Mouse (Mus musculus): ENCODE data around the gene Cmah. TPM values are rescaled to one million over a fixed set of nuclear protein-coding genes. Genes with fewer than 3 reads are reported as not detected.
"Not testable (repeated sequence)": the region's sequence is repeated elsewhere in the genome, so short reads cannot be mapped to it uniquely, and the experiment has no call there.

The Cmah gene
- polyA plus RNA-seq, 1 experiment from 2014 or later = 1.4 TPM

GRCm38 (mm10) chr13:24365191-24365590 is 38.0 kb downstream of the Cmah start:
- DNase-seq (ENCODE audit: low spot score) (no peak), ATAC-seq (replicated peaks; ENCODE audit: low FRiP score, low read depth) (no peak)
- no peak overlapping the region for H3K4me3 ChIP-seq (replicated peaks; ENCODE audit: low read depth, low read length)
- TF ChIP-seq CTCF (IDR thresholded peaks at IDR 0.05; ENCODE audit: low read depth) = no peak
- H3K9ac ChIP-seq (ENCODE audit: low read depth, low read length) = no peak overlapping the region
- H3K9me3 ChIP-seq (replicated peaks; ENCODE audit: low read length) = no peaks in the 10 kb centered on the region
- no peaks in the 10 kb centered on the region for H3K36me3 ChIP-seq (ENCODE audit: insufficient read depth, low read length)
- H3K4me2 ChIP-seq (ENCODE audit: low read length) = no peak overlapping the region
- no peaks in the 10 kb centered on the region for H3K4me1 ChIP-seq (replicated peaks; ENCODE audit: insufficient read depth, low read length)
- 91% methylated on average over 6 of the region's 6 CpGs for WGBS
- H3K27me3 ChIP-seq (ENCODE audit: insufficient read depth, low read length) = no peaks in the 10 kb centered on the region
- no peak overlapping the region for H3K27ac ChIP-seq

- Histone ChIP-seq H3K4me1 (replicated peaks; ENCODE audit: insufficient read depth, low read length) (no peaks in the 10 kb centered on the region), H3K36me3 (ENCODE audit: insufficient read depth, low read length) (no peaks in the 10 kb centered on the region), H3K4me2 (ENCODE audit: low read length) (no peak overlapping the region), H3K4me3 (replicated peaks; ENCODE audit: low read depth, low read length) (no peak overlapping the region), H3K9ac (ENCODE audit: low read depth, low read length) (no peak overlapping the region), H3K27ac (no peak overlapping the region), H3K9me3 (replicated peaks; ENCODE audit: low read length) (no peaks in the 10 kb centered on the region), H3K27me3 (ENCODE audit: insufficient read depth, low read length) (no peaks in the 10 kb centered on the region)
- TF ChIP-seq CTCF (IDR thresholded peaks at IDR 0.05; ENCODE audit: low read depth) = no peak
- no peak for ATAC-seq (replicated peaks; ENCODE audit: low FRiP score, low read depth)
- DNase-seq (ENCODE audit: low spot score) = no peak
- WGBS = 86% methylated on average over 7 of the region's 7 CpGs
These were observed 45.8 kb downstream of the Cmah start for GRCm38 (mm10) chr13:24372893-24373599.

GRCm38 (mm10) chr13:24374606-24375005 is 47.4 kb downstream of the Cmah start:
- DNase-seq (ENCODE audit: low spot score) = not testable (repeated sequence)

GRCm38 (mm10) chr13:24375320-24376203 is 48.4 kb downstream of the Cmah start:
- DNase-seq (ENCODE audit: low spot score) = peak; percentile 12
- Histone ChIP-seq H3K4me3 (replicated peaks; ENCODE audit: low read depth, low read length) (no peak overlapping the region), H3K27me3 (ENCODE audit: insufficient read depth, low read length) (no peaks in the 10 kb centered on the region), H3K36me3 (ENCODE audit: insufficient read depth, low read length) (no peaks in the 10 kb centered on the region), H3K9ac (ENCODE audit: low read depth, low read length) (no peak overlapping the region), H3K4me1 (replicated peaks; ENCODE audit: insufficient read depth, low read length) (no peaks in the 10 kb centered on the region), H3K4me2 (ENCODE audit: low read length) (no peak overlapping the region), H3K27ac (no peak overlapping the region), H3K9me3 (replicated peaks; ENCODE audit: low read length) (no peaks in the 10 kb centered on the region)
- no peak for ATAC-seq (replicated peaks; ENCODE audit: low FRiP score, low read depth)
- no peak for TF ChIP-seq CTCF (IDR thresholded peaks at IDR 0.05; ENCODE audit: low read depth)
- WGBS = 69% methylated on average over 7 of the region's 7 CpGs

More at GRCm38 (mm10) chr13:24374606-24375005, 47.4 kb downstream of the Cmah start:
- H3K27me3 ChIP-seq (ENCODE audit: insufficient read depth, low read length); H3K27ac ChIP-seq; H3K9me3 ChIP-seq (replicated peaks; ENCODE audit: low read length); H3K4me1 ChIP-seq (replicated peaks; ENCODE audit: insufficient read depth, low read length); H3K4me3 ChIP-seq (replicated peaks; ENCODE audit: low read depth, low read length); H3K9ac ChIP-seq (ENCODE audit: low read depth, low read length); ATAC-seq (replicated peaks; ENCODE audit: low FRiP score, low read depth); H3K36me3 ChIP-seq (ENCODE audit: insufficient read depth, low read length); H3K4me2 ChIP-seq (ENCODE audit: low read length): not testable (repeated sequence)
- 88% methylated on average over 6 of the region's 6 CpGs for WGBS

GRCm38 (mm10) chr13:24380713-24381112 is 53.5 kb downstream of the Cmah start:
- no peak for TF ChIP-seq CTCF (IDR thresholded peaks at IDR 0.05; ENCODE audit: low read depth)
- Histone ChIP-seq H3K4me1 (replicated peaks; ENCODE audit: insufficient read depth, low read length) (no peaks in the 10 kb centered on the region), H3K9me3 (replicated peaks; ENCODE audit: low read length) (no peaks in the 10 kb centered on the region), H3K9ac (ENCODE audit: low read depth, low read length) (no peak overlapping the region), H3K36me3 (ENCODE audit: insufficient read depth, low read length) (no peaks in the 10 kb centered on the region), H3K27ac (no peak overlapping the region), H3K4me2 (ENCODE audit: low read length) (no peak overlapping the region), H3K4me3 (replicated peaks; ENCODE audit: low read depth, low read length) (no peak overlapping the region), H3K27me3 (ENCODE audit: insufficient read depth, low read length) (no peaks in the 10 kb centered on the region)
- 85% methylated on average over 6 of the region's 6 CpGs for WGBS
- ATAC-seq (replicated peaks; ENCODE audit: low FRiP score, low read depth) (no peak), DNase-seq (ENCODE audit: low spot score) (no peak)

GRCm38 (mm10) chr13:24383885-24384284 is 56.7 kb downstream of the Cmah start:
- no peaks in the 10 kb centered on the region for H3K9me3 ChIP-seq (replicated peaks; ENCODE audit: low read length)
- H3K4me2 ChIP-seq (ENCODE audit: low read length) = no peak overlapping the region
- DNase-seq (ENCODE audit: low spot score) (no peak), ATAC-seq (replicated peaks; ENCODE audit: low FRiP score, low read depth) (no peak)
- TF ChIP-seq CTCF (IDR thresholded peaks at IDR 0.05; ENCODE audit: low read depth) = no peak
- no peaks in the 10 kb centered on the region for H3K36me3 ChIP-seq (ENCODE audit: insufficient read depth, low read length)
- no peak overlapping the region for H3K27ac ChIP-seq
- H3K4me1 ChIP-seq (replicated peaks; ENCODE audit: insufficient read depth, low read length) = no peaks in the 10 kb centered on the region
- H3K4me3 ChIP-seq (replicated peaks; ENCODE audit: low read depth, low read length) = no peak overlapping the region
- WGBS = 87% methylated on average over 3 of the region's 3 CpGs
- H3K9ac ChIP-seq (ENCODE audit: low read depth, low read length) = no peak overlapping the region
- no peaks in the 10 kb centered on the region for H3K27me3 ChIP-seq (ENCODE audit: insufficient read depth, low read length)

All from kidney, postnatal 0 days (tissue).